Mouse (Mus musculus): ENCODE measurements around the gene Dnajc22. TPM values are rescaled to one million over a fixed set of nuclear protein-coding genes. Genes with fewer than 3 reads are reported as not detected.
"Not testable (repeated sequence)": the region's sequence is repeated elsewhere in the genome, so short reads cannot be mapped to it uniquely, and the experiment has no call there.

Gene Dnajc22
- total RNA-seq (2022): under 1 TPM in 1 of 4 experiments, not detected in 3; 0.24 TPM

- DNase-seq (ENCODE audit: low spot score in 2 of 2): no peak
These were observed at the start of gene Dnajc22 for GRCm38 (mm10) chr15:99092870-99093269. Gene Dnajc22 (plus strand): TSS chr15:99093170.

GRCm38 (mm10) chr15:99044854-99045253 is 48.1 kb upstream of the Dnajc22 start:
- no peak for DNase-seq (ENCODE audit: low spot score in 2 of 2)

- not testable (repeated sequence) for DNase-seq (ENCODE audit: low spot score in 2 of 2)
These were observed 47.2 kb upstream of the Dnajc22 start for GRCm38 (mm10) chr15:99045734-99046133.

- DNase-seq (ENCODE audit: low spot score in 2 of 2): peak in 1 of 2 experiments; percentile 31
These were observed 43.3 kb upstream of the Dnajc22 start for GRCm38 (mm10) chr15:99049473-99050253.

GRCm38 (mm10) chr15:99053373-99053772 is 39.6 kb upstream of the Dnajc22 start:
- DNase-seq (ENCODE audit: low spot score in 2 of 2): no peak

GRCm38 (mm10) chr15:99055040-99055439 is 37.9 kb upstream of the Dnajc22 start, which contains the start of gene Prph:
Gene Prph (plus strand): TSS chr15:99055174.
- no peak for DNase-seq (ENCODE audit: low spot score in 2 of 2)

GRCm38 (mm10) chr15:99055511-99055961 is 37.4 kb upstream of the Dnajc22 start:
- DNase-seq (ENCODE audit: low spot score in 2 of 2): peak in 1 of 2 experiments; percentile 14

- no peak for DNase-seq (ENCODE audit: low spot score in 2 of 2)
These were observed 36.6 kb upstream of the Dnajc22 start for GRCm38 (mm10) chr15:99056332-99056731.

GRCm38 (mm10) chr15:99065557-99066165 is 27.3 kb upstream of the Dnajc22 start:
- DNase-seq (ENCODE audit: low spot score in 2 of 2): no peak

- DNase-seq (ENCODE audit: low spot score in 2 of 2): no peak
These were observed 21.0 kb upstream of the Dnajc22 start for GRCm38 (mm10) chr15:99071988-99072387.

GRCm38 (mm10) chr15:99074019-99074599 is 18.9 kb upstream of the Dnajc22 start, which contains the start of gene Troap:
Gene Troap (plus strand): TSS chr15:99074575.
- no peak for DNase-seq (ENCODE audit: low spot score in 2 of 2)

GRCm38 (mm10) chr15:99074600-99075333 is 18.2 kb upstream of the Dnajc22 start:
- DNase-seq (ENCODE audit: low spot score in 2 of 2): peak; percentile 93 to 94

- DNase-seq (ENCODE audit: low spot score in 2 of 2): not testable (repeated sequence)
These were observed 17.0 kb upstream of the Dnajc22 start for GRCm38 (mm10) chr15:99076011-99076410.

GRCm38 (mm10) chr15:99078181-99078910 is 14.6 kb upstream of the Dnajc22 start:
- no peak for DNase-seq (ENCODE audit: low spot score in 2 of 2)

- DNase-seq (ENCODE audit: low spot score in 2 of 2): no peak
These were observed 13.2 kb upstream of the Dnajc22 start for GRCm38 (mm10) chr15:99079804-99080203.

GRCm38 (mm10) chr15:99082322-99082721 is 10.6 kb upstream of the Dnajc22 start:
- no peak for DNase-seq (ENCODE audit: low spot score in 2 of 2)

- no peak for DNase-seq (ENCODE audit: low spot score in 2 of 2)
These were observed 10.1 kb upstream of the Dnajc22 start for GRCm38 (mm10) chr15:99082840-99083239.

GRCm38 (mm10) chr15:99083258-99083657 is 9.7 kb upstream of the Dnajc22 start:
- DNase-seq (ENCODE audit: low spot score in 2 of 2): no peak

- DNase-seq (ENCODE audit: low spot score in 2 of 2): no peak
These were observed 9.0 kb upstream of the Dnajc22 start for GRCm38 (mm10) chr15:99083867-99084557.

GRCm38 (mm10) chr15:99084618-99085017 is 8.4 kb upstream of the Dnajc22 start:
- DNase-seq (ENCODE audit: low spot score in 2 of 2): no peak
